Mouse (Mus musculus) cerebellum, adult 2 months (tissue): ENCODE data around the gene Wasf2.

Experiments
- CTCF ChIP-seq: fragments of 200-500 bp; IDR thresholded peaks from 2 replicates; pipeline ENCODE4 v1.5.1; 2011; ENCODE audit warnings: low read depth, mild to moderate bottlenecking, control low read depth, low read length, moderate library complexity, borderline replicate concordance; ENCODE audit not compliant: insufficient read depth
- POLR2A ChIP-seq: fragments of 200-500 bp; IDR thresholded peaks from 2 replicates; pipeline ENCODE4 v1.6.1; 2011; ENCODE audit warnings: low read length, control low read depth, borderline replicate concordance; ENCODE audit not compliant: insufficient read depth

DNA sequence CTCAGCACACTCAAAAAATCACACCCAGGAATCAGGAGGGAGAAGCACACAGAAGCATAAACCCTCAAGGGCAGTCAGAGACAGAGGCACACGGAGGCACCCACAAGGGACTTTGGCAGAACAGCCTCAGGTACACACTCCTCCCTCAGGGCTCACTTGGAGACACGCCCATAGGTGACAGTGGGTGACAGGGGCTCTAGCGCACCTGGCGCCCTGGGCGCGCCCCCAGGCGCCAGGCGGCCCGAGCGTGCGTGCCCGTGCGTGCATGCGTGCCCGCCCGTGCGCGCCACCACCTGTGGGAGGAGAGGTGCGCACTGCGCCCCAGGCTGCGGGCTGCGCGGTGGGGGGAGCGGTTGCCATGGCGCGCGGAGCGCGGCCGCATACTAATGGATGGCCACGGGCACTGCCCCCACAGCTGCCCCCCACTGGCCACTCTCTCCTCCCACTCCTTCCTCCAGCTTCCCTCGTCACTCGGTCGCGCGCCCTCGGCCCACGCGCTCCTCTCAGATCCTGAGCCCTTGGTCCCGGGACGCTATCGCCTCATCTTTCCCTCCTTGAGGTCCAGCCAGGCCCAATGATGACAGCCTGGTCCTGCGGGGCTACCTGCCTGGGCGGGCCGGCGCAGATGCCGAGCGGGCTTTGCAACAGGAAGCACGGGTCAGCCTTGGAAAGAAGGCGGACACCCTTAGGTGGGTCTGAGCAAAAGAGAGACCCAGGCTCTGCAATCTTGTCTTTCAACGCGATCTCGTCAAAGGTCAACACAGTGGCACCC, 45.1 kb upstream of the Wasf2 start:
- TF ChIP-seq CTCF (no peak), POLR2A (no peak; the same call in 1 of the 2 replicates)
